Mouse (Mus musculus): ENCODE results near the gene Thbs1.

DNA sequence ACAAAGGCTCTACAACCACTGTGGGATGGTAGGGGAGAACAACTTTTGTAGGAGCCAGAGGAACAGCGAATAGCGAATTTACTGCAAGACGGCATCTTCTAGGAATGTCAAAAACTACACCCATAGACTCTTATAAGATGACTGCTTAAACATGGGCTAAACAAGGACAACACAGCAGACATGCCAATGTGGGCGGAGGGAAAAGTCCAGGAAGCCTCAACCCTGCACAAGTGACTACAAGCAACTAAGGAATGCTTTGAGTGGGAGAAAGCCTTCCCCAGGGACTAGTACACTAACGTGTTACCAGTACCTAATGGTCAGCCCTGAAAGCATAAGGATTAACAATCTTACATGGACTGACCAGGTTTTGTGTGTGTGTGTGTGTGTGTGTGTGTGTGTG lies 20.4 kb upstream of the Thbs1 start:
- no peak for TF ChIP-seq CTCF (IDR thresholded peaks at IDR 0.05; ENCODE audit: borderline replicate concordance, insufficient read depth, low read depth, low read length)
- TF ChIP-seq POLR2A (IDR thresholded peaks at IDR 0.05; ENCODE audit: borderline replicate concordance, insufficient read depth, low read length) = no peak

Measured in cerebellum, adult 2 months (tissue).